24 mouse cellular contexts compared by ENCODE assay signal in genomic region chr10:16145397-16145796, GRCm38 (mm10).
"Had no signal": no experiment of that assay in that cellular context is flagged by ENCODE, and none has a peak within 500 bp of the region (broad histone marks: within the 10 kb centered on the region; RNA-seq: fewer than 3 reads in every experiment).

No protein-coding gene starts in this region.

- H3K27me3 ChIP-seq: hindbrain, embryonic 12.5 days; intestine, embryonic 15.5 days; limb, embryonic 12.5 days; liver, embryonic 13.5 days; liver, embryonic 15.5 days had no signal

- H3K4me1 ChIP-seq: hindbrain, embryonic 10.5 days; hindbrain, embryonic 12.5 days; intestine, embryonic 15.5 days; limb, embryonic 10.5 days; limb, embryonic 12.5 days; liver, embryonic 13.5 days; liver, embryonic 15.5 days had no signal

- H3K9me3 ChIP-seq: hindbrain, embryonic 10.5 days; hindbrain, embryonic 12.5 days; intestine, embryonic 15.5 days; limb, embryonic 10.5 days; limb, embryonic 12.5 days; liver, embryonic 13.5 days; liver, embryonic 15.5 days had no signal

- ATAC-seq: hindbrain, embryonic 16.5 days; inflammation-experienced regulatory T-cells, adult 6 months; intestine, embryonic 15.5 days; intestine, postnatal 0 days; liver, postnatal 0 days had no signal

- H3K4me2 ChIP-seq: hindbrain, embryonic 12.5 days; hindbrain, embryonic 14.5 days; intestine, embryonic 15.5 days; limb, embryonic 12.5 days; liver, embryonic 11.5 days; liver, embryonic 13.5 days; liver, embryonic 15.5 days had no signal

- H3K4me3 ChIP-seq: gastrocnemius, adult 2 months; hindbrain, embryonic 10.5 days; hindbrain, embryonic 12.5 days; intestine, embryonic 15.5 days; layer of hippocampus, adult 2 months; left cerebral cortex, adult 2 months; limb, embryonic 10.5 days; limb, embryonic 12.5 days; liver, embryonic 13.5 days; liver, embryonic 15.5 days had no signal

- H3K27ac ChIP-seq: gastrocnemius, adult 2 months; hindbrain, embryonic 10.5 days; hindbrain, embryonic 12.5 days; hindbrain, embryonic 14.5 days; intestine, embryonic 15.5 days; layer of hippocampus, adult 2 months; left cerebral cortex, adult 2 months; limb, embryonic 10.5 days; limb, embryonic 12.5 days; liver, embryonic 13.5 days; liver, embryonic 15.5 days had no signal

- DNase-seq: gastrocnemius, adult 2 months; gastrocnemius, postnatal 10 days; gastrocnemius, postnatal 25 days; kidney, adult 18-20 months; kidney, adult 8-10 months; kidney, postnatal 10 days; kidney, postnatal 4 days; liver; liver, embryonic 13.5 days; liver, postnatal 0 days; lung, adult 2 months had no signal

- H3K36me3 ChIP-seq: hindbrain, embryonic 10.5 days; hindbrain, embryonic 12.5 days; intestine, embryonic 15.5 days; limb, embryonic 10.5 days; limb, embryonic 12.5 days; liver, embryonic 13.5 days; liver, embryonic 15.5 days had no signal

- H3K9ac ChIP-seq: hindbrain, embryonic 12.5 days; hindbrain, embryonic 14.5 days; intestine, embryonic 15.5 days; limb, embryonic 12.5 days; liver, embryonic 13.5 days; liver, embryonic 15.5 days; liver, postnatal 0 days had no signal
